Mouse (Mus musculus): ENCODE data around the gene Hnrnpll. TPM values are rescaled to one million over a fixed set of nuclear protein-coding genes. Genes with fewer than 3 reads are reported as not detected.
"Not testable (repeated sequence)": the region's sequence is repeated elsewhere in the genome, so short reads cannot be mapped to it uniquely, and the experiment has no call there.

Gene Hnrnpll
- polyA plus RNA-seq, 1 experiment from 2014 or later = 47.6 TPM

DNA sequence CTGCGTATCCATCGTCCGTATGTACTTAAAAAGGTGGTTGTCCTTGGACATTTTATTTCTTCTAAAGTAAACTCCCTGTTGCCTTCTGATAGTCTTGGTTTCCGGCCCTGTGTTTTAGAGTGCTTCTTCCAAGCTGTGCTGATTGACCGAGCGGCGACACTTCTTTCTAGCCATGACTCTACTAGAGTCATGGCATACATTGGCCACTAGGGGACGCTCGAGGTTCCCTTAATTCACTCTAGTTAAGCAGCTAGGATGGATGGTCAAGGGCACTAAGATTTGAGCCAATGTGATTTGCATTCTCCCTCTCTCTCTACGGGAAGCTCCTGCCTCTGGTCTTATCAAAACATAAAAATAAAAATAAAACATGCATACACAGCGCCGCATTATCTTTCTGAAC, 44.7 kb downstream of the Hnrnpll start:
- no peak overlapping the region for H3K9ac ChIP-seq
- no peak overlapping the region for H3K4me2 ChIP-seq
- H3K4me3 ChIP-seq = no peak overlapping the region
- H3K36me3 ChIP-seq = no peaks in the 10 kb centered on the region
- WGBS = 55% methylated on average over 12 of the region's 12 CpGs
- H3K27ac ChIP-seq = no peak overlapping the region
- no peaks in the 10 kb centered on the region for H3K9me3 ChIP-seq
- H3K4me1 ChIP-seq = peaks cover 6% of the 10 kb centered on the region
- no peaks in the 10 kb centered on the region for H3K27me3 ChIP-seq
- ATAC-seq (ENCODE audit: insufficient number of reproducible peaks, low FRiP score, low TSS enrichment, low read depth) = no peak

DNA sequence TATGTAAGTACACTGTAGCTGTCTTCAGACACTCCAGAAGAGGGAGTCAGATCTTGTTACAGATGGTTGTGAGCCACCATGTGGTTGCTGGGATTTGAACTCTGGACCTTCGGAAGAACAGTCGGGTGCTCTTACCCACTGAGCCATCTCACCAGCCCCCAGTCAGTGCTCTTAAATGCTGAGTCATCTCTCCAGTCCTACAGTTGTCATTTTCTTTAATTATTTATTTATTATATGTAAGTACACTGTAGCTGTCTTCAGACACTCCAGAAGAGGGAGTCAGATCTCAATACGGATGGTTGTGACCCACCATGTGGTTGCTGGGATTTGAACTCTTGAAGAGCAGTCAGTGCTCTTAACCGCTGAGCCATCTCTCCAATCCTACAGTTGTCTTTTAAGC, 45.7 kb downstream of the Hnrnpll start:
- not testable (repeated sequence) for H3K36me3 ChIP-seq; H3K9ac ChIP-seq; H3K9me3 ChIP-seq; H3K4me3 ChIP-seq; H3K27ac ChIP-seq; H3K4me1 ChIP-seq; ATAC-seq (ENCODE audit: insufficient number of reproducible peaks, low FRiP score, low TSS enrichment, low read depth); H3K4me2 ChIP-seq; H3K27me3 ChIP-seq
- WGBS = 92% methylated on average over 4 of the region's 4 CpGs

- H3K36me3 ChIP-seq = no peaks in the 10 kb centered on the region
- no peak overlapping the region for H3K9ac ChIP-seq
- ATAC-seq (ENCODE audit: insufficient number of reproducible peaks, low FRiP score, low TSS enrichment, low read depth) = no peak
- H3K27me3 ChIP-seq = no peaks in the 10 kb centered on the region
- 82% methylated on average over 8 of the region's 8 CpGs for WGBS
- no peak overlapping the region for H3K4me3 ChIP-seq
- no peak overlapping the region for H3K4me2 ChIP-seq
- H3K4me1 ChIP-seq = peaks cover 15% of the 10 kb centered on the region
- H3K9me3 ChIP-seq = no peaks in the 10 kb centered on the region
- no peak overlapping the region for H3K27ac ChIP-seq
Measured at GRCm38 (mm10) chr17:80014361-80014809, 47.7 kb downstream of the Hnrnpll start.

- Histone ChIP-seq H3K27me3 (no peaks in the 10 kb centered on the region), H3K4me2 (no peak overlapping the region), H3K9me3 (no peaks in the 10 kb centered on the region), H3K4me3 (no peak overlapping the region), H3K36me3 (no peaks in the 10 kb centered on the region), H3K27ac (no peak overlapping the region), H3K4me1 (peaks cover 19% of the 10 kb centered on the region; the same call in 1 of the 2 replicates), H3K9ac (no peak overlapping the region)
- ATAC-seq (ENCODE audit: insufficient number of reproducible peaks, low FRiP score, low TSS enrichment, low read depth) = no peak
- WGBS = 22% methylated on average over 15 of the region's 15 CpGs
Measured at GRCm38 (mm10) chr17:80009926-80010325, 52.2 kb downstream of the Hnrnpll start.

- H3K27ac ChIP-seq = no peak overlapping the region
- peaks cover 19% of the 10 kb centered on the region; the same call in 1 of the 2 replicates for H3K4me1 ChIP-seq
- WGBS = 19% methylated on average over 5 of the region's 5 CpGs
- no peak overlapping the region for H3K4me3 ChIP-seq
- H3K36me3 ChIP-seq = no peaks in the 10 kb centered on the region
- no peaks in the 10 kb centered on the region for H3K9me3 ChIP-seq
- no peaks in the 10 kb centered on the region for H3K27me3 ChIP-seq
- no peak overlapping the region for H3K9ac ChIP-seq
- no peak overlapping the region for H3K4me2 ChIP-seq
- no peak for ATAC-seq (ENCODE audit: insufficient number of reproducible peaks, low FRiP score, low TSS enrichment, low read depth)
Measured at GRCm38 (mm10) chr17:80008847-80009246, 53.3 kb downstream of the Hnrnpll start.

DNA sequence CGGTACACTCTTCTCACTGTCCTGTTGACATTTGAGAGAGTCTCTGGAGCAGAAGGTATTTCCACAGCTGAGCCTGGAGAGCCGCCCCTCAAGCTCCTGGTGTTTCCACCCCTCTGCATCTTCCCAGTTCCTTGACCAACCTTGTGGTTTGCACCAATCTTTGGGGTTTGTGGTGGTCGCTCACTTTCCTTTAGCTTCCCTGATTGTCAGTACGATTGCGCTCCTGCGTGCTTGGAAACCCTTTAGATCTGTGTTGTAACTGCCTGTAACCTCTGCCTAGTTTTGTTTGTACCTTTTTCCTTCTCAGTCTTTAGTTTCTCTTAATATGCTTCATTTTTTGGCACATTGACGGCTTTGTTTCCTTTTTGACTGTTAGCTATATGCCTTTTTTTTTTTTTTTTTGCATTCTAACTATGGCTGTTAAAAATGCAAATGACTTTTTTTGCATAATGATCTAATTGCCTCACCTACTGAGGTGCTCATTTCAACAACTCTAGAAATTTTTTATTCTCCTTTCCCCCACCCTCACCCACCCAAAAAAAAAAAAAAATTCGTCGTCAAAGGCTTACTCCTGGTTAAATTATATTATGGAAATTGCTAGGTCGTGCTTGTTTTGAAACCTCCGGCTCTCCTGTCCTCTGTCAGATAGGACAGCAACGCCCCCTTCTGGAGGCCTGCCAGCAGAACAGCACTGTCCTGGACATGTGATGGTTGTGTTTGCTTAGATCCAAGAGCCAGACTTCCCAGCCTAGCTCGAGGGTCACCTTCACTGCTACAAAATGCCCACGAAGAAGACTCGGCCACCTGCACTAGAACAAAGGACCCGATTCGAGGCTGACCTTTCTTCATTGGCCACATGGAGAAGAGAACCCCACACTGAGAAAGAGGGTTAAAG, 57.5 kb downstream of the Hnrnpll start:
- Histone ChIP-seq H3K4me3 (no peak overlapping the region), H3K27me3 (no peaks in the 10 kb centered on the region), H3K36me3 (no peaks in the 10 kb centered on the region), H3K4me2 (no peak overlapping the region), H3K9me3 (no peaks in the 10 kb centered on the region), H3K27ac (no peak overlapping the region), H3K9ac (no peak overlapping the region), H3K4me1 (peaks cover 13% of the 10 kb centered on the region; the same call in 1 of the 2 replicates)
- 0 out of 2 replicates have a peak, but pooled peaks have one; percentile 27 for ATAC-seq (ENCODE audit: insufficient number of reproducible peaks, low FRiP score, low TSS enrichment, low read depth)
- 50% methylated on average over 17 of the region's 17 CpGs for WGBS

DNA sequence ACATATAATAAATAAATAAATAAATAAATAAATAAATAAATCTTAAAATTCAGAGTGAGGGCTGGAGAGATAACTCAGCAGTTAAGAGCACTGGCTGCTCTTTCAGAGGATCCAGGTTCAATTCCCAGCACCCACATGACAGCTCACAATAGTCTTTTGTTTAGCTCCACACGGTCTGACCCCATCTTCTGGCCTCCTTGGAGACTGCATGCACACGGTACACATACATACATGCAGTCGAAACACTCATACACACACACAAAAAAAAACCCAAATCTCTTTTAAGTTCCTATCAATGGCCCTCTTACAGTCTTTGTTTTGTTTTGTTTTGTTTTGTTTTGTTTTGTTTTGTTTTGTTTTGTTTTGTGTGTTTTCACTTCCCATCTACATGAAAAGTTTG, 58.3 kb downstream of the Hnrnpll start:
- not testable (repeated sequence) for H3K9ac ChIP-seq; ATAC-seq (ENCODE audit: insufficient number of reproducible peaks, low FRiP score, low TSS enrichment, low read depth); H3K27ac ChIP-seq; H3K4me3 ChIP-seq; H3K9me3 ChIP-seq; H3K36me3 ChIP-seq; H3K4me2 ChIP-seq; H3K4me1 ChIP-seq; H3K27me3 ChIP-seq
- 97% methylated on average over 3 of the region's 3 CpGs for WGBS

- H3K4me3 ChIP-seq = no peak overlapping the region
- no peaks in the 10 kb centered on the region for H3K4me1 ChIP-seq
- H3K36me3 ChIP-seq = no peaks in the 10 kb centered on the region
- ATAC-seq (ENCODE audit: insufficient number of reproducible peaks, low FRiP score, low TSS enrichment, low read depth) = peak; percentile 68
- H3K9me3 ChIP-seq = no peaks in the 10 kb centered on the region
- H3K9ac ChIP-seq = no peak overlapping the region
- H3K27me3 ChIP-seq = no peaks in the 10 kb centered on the region
- H3K27ac ChIP-seq = no peak overlapping the region
- WGBS = 41% methylated on average over 3 of the region's 3 CpGs
- no peak overlapping the region for H3K4me2 ChIP-seq
Measured at GRCm38 (mm10) chr17:80002385-80002852, 59.7 kb downstream of the Hnrnpll start.

DNA sequence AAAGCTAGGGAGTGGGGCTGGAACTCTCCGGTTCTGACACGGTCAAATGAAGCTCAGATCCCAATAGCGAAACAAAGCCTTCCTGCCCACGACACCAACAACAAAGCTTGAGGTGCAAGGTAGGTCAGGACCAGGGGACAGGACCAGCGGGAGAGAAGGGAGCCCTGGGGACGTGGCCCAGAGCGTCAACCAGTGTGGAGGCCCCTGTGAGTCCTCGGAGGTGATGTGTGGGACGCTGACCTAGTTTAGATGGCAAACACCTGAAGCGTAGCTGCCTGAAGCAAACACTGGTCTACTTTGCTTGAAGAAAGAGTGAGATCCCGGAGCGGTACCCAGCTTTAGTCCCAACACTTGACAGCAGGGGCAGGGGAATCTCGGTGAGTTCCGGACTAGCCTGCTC, 62.5 kb downstream of the Hnrnpll start:
- Histone ChIP-seq H3K4me1 (no peaks in the 10 kb centered on the region), H3K4me3 (no peak overlapping the region), H3K36me3 (no peaks in the 10 kb centered on the region), H3K27me3 (no peaks in the 10 kb centered on the region), H3K9me3 (no peaks in the 10 kb centered on the region), H3K4me2 (no peak overlapping the region), H3K27ac (no peak overlapping the region), H3K9ac (no peak overlapping the region)
- 87% methylated on average over 14 of the region's 14 CpGs for WGBS
- ATAC-seq (ENCODE audit: insufficient number of reproducible peaks, low FRiP score, low TSS enrichment, low read depth) = no peak

- Histone ChIP-seq H3K9ac (no peak overlapping the region), H3K4me2 (no peak overlapping the region), H3K27ac (no peak overlapping the region), H3K36me3 (no peaks in the 10 kb centered on the region), H3K27me3 (no peaks in the 10 kb centered on the region), H3K4me1 (no peaks in the 10 kb centered on the region), H3K9me3 (no peaks in the 10 kb centered on the region), H3K4me3 (no peak overlapping the region)
- WGBS = 57% methylated on average over 5 of the region's 5 CpGs
- ATAC-seq (ENCODE audit: insufficient number of reproducible peaks, low FRiP score, low TSS enrichment, low read depth) = no peak
Measured at GRCm38 (mm10) chr17:79998986-79999385, 63.1 kb downstream of the Hnrnpll start.

- Histone ChIP-seq H3K27me3 (no peaks in the 10 kb centered on the region), H3K4me2 (no peak overlapping the region), H3K9me3 (no peaks in the 10 kb centered on the region), H3K36me3 (no peaks in the 10 kb centered on the region), H3K4me3 (no peak overlapping the region), H3K27ac (no peak overlapping the region), H3K4me1 (peaks cover 4% of the 10 kb centered on the region; the same call in 1 of the 2 replicates), H3K9ac (no peak overlapping the region)
- ATAC-seq (ENCODE audit: insufficient number of reproducible peaks, low FRiP score, low TSS enrichment, low read depth) = no peak
- 81% methylated on average over 3 of the region's 3 CpGs for WGBS
Measured at GRCm38 (mm10) chr17:79995091-79995691, 66.9 kb downstream of the Hnrnpll start.

DNA sequence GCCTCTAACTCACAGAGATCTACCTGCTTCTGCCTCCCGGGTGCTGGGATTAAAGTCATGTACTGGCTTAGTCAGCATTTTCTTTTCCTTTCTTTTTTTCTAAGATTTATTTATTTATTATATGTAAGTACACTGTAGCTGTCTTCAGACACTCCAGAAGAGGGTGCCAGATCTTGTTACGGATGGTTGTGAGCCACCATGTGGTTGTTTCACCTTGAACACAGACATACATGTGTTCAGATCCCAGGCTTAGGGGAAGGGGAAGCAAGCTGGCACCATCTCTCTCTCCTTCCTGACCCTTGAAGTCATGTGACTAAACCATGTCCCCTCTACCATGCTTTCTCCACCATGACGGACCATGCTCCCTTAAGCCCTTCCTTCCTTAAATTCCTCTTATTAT, 70.0 kb downstream of the Hnrnpll start:
- no peak for ATAC-seq (ENCODE audit: insufficient number of reproducible peaks, low FRiP score, low TSS enrichment, low read depth)
- H3K4me2 ChIP-seq = no peak overlapping the region
- H3K4me1 ChIP-seq = peaks cover 4% of the 10 kb centered on the region; the same call in 1 of the 2 replicates
- no peaks in the 10 kb centered on the region for H3K9me3 ChIP-seq
- no peak overlapping the region for H3K4me3 ChIP-seq
- no peak overlapping the region for H3K9ac ChIP-seq
- no peak overlapping the region for H3K27ac ChIP-seq
- WGBS = 84% methylated on average over 3 of the region's 3 CpGs
- H3K27me3 ChIP-seq = no peaks in the 10 kb centered on the region
- H3K36me3 ChIP-seq = no peaks in the 10 kb centered on the region
